ENCODE assay signal across 31 mouse cellular contexts in genomic region chr13:37846507-37846906, GRCm38 (mm10).
DNase-seq lines count a peak whose midpoint lies in the region; ATAC-seq and TF ChIP-seq lines count a peak whose summit lies in the region.
"Had no signal": no experiment of that assay in that cellular context is flagged by ENCODE, and none has a peak within 500 bp of the region (broad histone marks: within the 10 kb centered on the region; RNA-seq: fewer than 3 reads in every experiment).

No protein-coding gene starts in this region.

- no peak overlapping the region for H3K9ac ChIP-seq in embryonic facial prominence, embryonic 14.5 days (ENCODE audit: low read depth, low read length)
- no peak overlapping the region for H3K9ac ChIP-seq in stomach, embryonic 15.5 days
- no peak overlapping the region for H3K9ac ChIP-seq in midbrain, postnatal 0 days (replicated peaks; ENCODE audit: low read length, poor library complexity, severe bottlenecking)
- H3K9ac ChIP-seq: heart, embryonic 13.5 days; hindbrain, embryonic 15.5 days; liver, embryonic 14.5 days; lung, embryonic 15.5 days; neural tube, embryonic 12.5 days had no signal

- TF ChIP-seq CTCF in kidney, adult 2 months (conservative IDR thresholded peaks at IDR 0.05; ENCODE audit: insufficient read depth, insufficient read length, low read depth, low read length): no peak
- TF ChIP-seq CTCF in midbrain, postnatal 0 days (IDR thresholded peaks at IDR 0.05): no peak

- no peak overlapping the region for H3K27ac ChIP-seq in embryonic facial prominence, embryonic 14.5 days (replicated peaks; ENCODE audit: low read depth, low read length)
- H3K27ac ChIP-seq in embryonic facial prominence, embryonic 10.5 days (replicated peaks): no peak overlapping the region
- H3K27ac ChIP-seq in kidney, adult 2 months (ENCODE audit: insufficient read depth, low read depth, low read length): 0 out of 2 replicates have a peak overlapping the region, but pooled peaks have one; percentile 21
- peak overlapping the region; percentile 26; the same call in 1 of the 2 replicates for H3K27ac ChIP-seq in brown adipose tissue, adult 24 weeks (replicated peaks; ENCODE audit: low read depth, low read length)
- 0 out of 2 replicates have a peak overlapping the region, but pooled peaks have one; percentile 5 for H3K27ac ChIP-seq in stomach, embryonic 15.5 days
- H3K27ac ChIP-seq in midbrain, postnatal 0 days (ENCODE audit: low read depth, low read length): no peak overlapping the region
- H3K27ac ChIP-seq: forebrain, embryonic 10.5 days; hindbrain, embryonic 10.5 days; hindbrain, embryonic 15.5 days; liver, embryonic 14.5 days; lung, embryonic 15.5 days; neural tube, embryonic 12.5 days had no signal

- H3K4me3 ChIP-seq in embryonic facial prominence, embryonic 14.5 days (ENCODE audit: low read depth, low read length): no peak overlapping the region
- H3K4me3 ChIP-seq in embryonic facial prominence, embryonic 10.5 days: no peak overlapping the region
- H3K4me3 ChIP-seq in kidney, adult 2 months (ENCODE audit: insufficient read depth, low read depth, low read length): no peak overlapping the region
- no peak overlapping the region for H3K4me3 ChIP-seq in brown adipose tissue, adult 24 weeks (ENCODE audit: insufficient read depth, low read depth, low read length)
- no peak overlapping the region for H3K4me3 ChIP-seq in stomach, embryonic 15.5 days (replicated peaks)
- H3K4me3 ChIP-seq in midbrain, postnatal 0 days (ENCODE audit: low read depth, low read length): no peak overlapping the region
- H3K4me3 ChIP-seq: forebrain, embryonic 10.5 days; heart, embryonic 13.5 days; hindbrain, embryonic 10.5 days; hindbrain, embryonic 15.5 days; lung, embryonic 15.5 days; myocyte; neural tube, embryonic 12.5 days had no signal

- H3K4me2 ChIP-seq in embryonic facial prominence, embryonic 14.5 days (ENCODE audit: low read depth, low read length): no peak overlapping the region
- no peak overlapping the region for H3K4me2 ChIP-seq in stomach, embryonic 15.5 days
- H3K4me2 ChIP-seq in midbrain, postnatal 0 days (ENCODE audit: low read depth, low read length, poor library complexity, severe bottlenecking): no peak overlapping the region
- H3K4me2 ChIP-seq: heart, embryonic 13.5 days; hindbrain, embryonic 15.5 days; lung, embryonic 15.5 days; midbrain, embryonic 11.5 days; neural tube, embryonic 12.5 days had no signal

- H3K36me3 ChIP-seq in embryonic facial prominence, embryonic 14.5 days (ENCODE audit: control insufficient read depth, insufficient read depth, low read length): 0 out of 2 replicates have a peak, but pooled peaks cover 3% of the 10 kb centered on the region
- H3K36me3 ChIP-seq in embryonic facial prominence, embryonic 10.5 days (replicated peaks): no peaks in the 10 kb centered on the region
- no peaks in the 10 kb centered on the region for H3K36me3 ChIP-seq in kidney, adult 2 months (ENCODE audit: control insufficient read depth, insufficient read depth, low read length)
- no peaks in the 10 kb centered on the region for H3K36me3 ChIP-seq in stomach, embryonic 15.5 days
- H3K36me3 ChIP-seq in midbrain, postnatal 0 days (ENCODE audit: insufficient read depth, low read length): no peaks in the 10 kb centered on the region
- H3K36me3 ChIP-seq: forebrain, embryonic 10.5 days; heart, embryonic 13.5 days; hindbrain, embryonic 10.5 days; hindbrain, embryonic 15.5 days; lung, embryonic 15.5 days; neural tube, embryonic 12.5 days had no signal

- H3K9me3 ChIP-seq in embryonic facial prominence, embryonic 14.5 days (ENCODE audit: control insufficient read depth, low read length): no peaks in the 10 kb centered on the region
- H3K9me3 ChIP-seq in embryonic facial prominence, embryonic 10.5 days: no peaks in the 10 kb centered on the region
- H3K9me3 ChIP-seq in stomach, embryonic 15.5 days: no peaks in the 10 kb centered on the region
- no peaks in the 10 kb centered on the region for H3K9me3 ChIP-seq in midbrain, postnatal 0 days (ENCODE audit: low read length)
- H3K9me3 ChIP-seq: forebrain, embryonic 10.5 days; heart, embryonic 13.5 days; hindbrain, embryonic 10.5 days; hindbrain, embryonic 15.5 days; lung, embryonic 15.5 days; neural tube, embryonic 12.5 days had no signal

- WGBS in embryonic facial prominence, embryonic 14.5 days: 73% methylated on average over 11 of the region's 11 CpGs
- WGBS in embryonic facial prominence, embryonic 10.5 days: 73% methylated on average over 11 of the region's 11 CpGs
- WGBS in kidney, adult 2 months: 57% methylated on average over 11 of the region's 11 CpGs
- WGBS in stomach, embryonic 15.5 days: 77% methylated on average over 11 of the region's 11 CpGs
- 86% methylated on average over 11 of the region's 11 CpGs for WGBS in midbrain, postnatal 0 days

- no peaks in the 10 kb centered on the region for H3K4me1 ChIP-seq in embryonic facial prominence, embryonic 14.5 days (ENCODE audit: control insufficient read depth, insufficient read depth, low read length)
- peaks cover 23% of the 10 kb centered on the region for H3K4me1 ChIP-seq in embryonic facial prominence, embryonic 10.5 days
- peaks cover 43% of the 10 kb centered on the region for H3K4me1 ChIP-seq in kidney, adult 2 months (ENCODE audit: control insufficient read depth, insufficient read depth, low read length)
- H3K4me1 ChIP-seq in brown adipose tissue, adult 24 weeks (ENCODE audit: control insufficient read depth, insufficient read depth, insufficient read length, low read length): peaks cover 26% of the 10 kb centered on the region
- H3K4me1 ChIP-seq in stomach, embryonic 15.5 days: peaks cover 29% of the 10 kb centered on the region
- no peaks in the 10 kb centered on the region for H3K4me1 ChIP-seq in midbrain, postnatal 0 days (ENCODE audit: insufficient read depth, low read length)
- H3K4me1 ChIP-seq: hindbrain, embryonic 15.5 days; neural tube, embryonic 12.5 days had no signal

- no peak for DNase-seq in embryonic facial prominence, embryonic 14.5 days (ENCODE audit: low spot score)
- DNase-seq in embryonic facial prominence, embryonic 10.5 days (ENCODE audit: low spot score): no peak
- no peak for DNase-seq in kidney, adult 2 months
- no peak for DNase-seq in kidney, adult 11 months
- no peak for DNase-seq in midbrain, postnatal 0 days (ENCODE audit: low spot score)
- no peak for DNase-seq in frontal cortex, adult 2 months (ENCODE audit: extremely low spot score in 1 of 2, low spot score in 1 of 2)
- DNase-seq: adrenal gland, postnatal 36 days; cerebellum, adult 8-10 months; cerebellum, postnatal 25 days; gastrocnemius, postnatal 25 days; heart, adult 18-20 months; heart, postnatal 10 days; kidney, adult 9 months; kidney, postnatal 10 days; layer of hippocampus, adult 9-11 months; right cerebral cortex, adult 18-20 months; spleen, adult 18-20 months had no signal

- H3K27me3 ChIP-seq in embryonic facial prominence, embryonic 14.5 days (replicated peaks; ENCODE audit: control insufficient read depth, insufficient read depth, low read length): no peaks in the 10 kb centered on the region
- no peaks in the 10 kb centered on the region for H3K27me3 ChIP-seq in embryonic facial prominence, embryonic 10.5 days (replicated peaks; ENCODE audit: low read depth, poor library complexity, severe bottlenecking)
- H3K27me3 ChIP-seq in kidney, adult 2 months (replicated peaks; ENCODE audit: control insufficient read depth, insufficient read depth, low read length): no peaks in the 10 kb centered on the region
- H3K27me3 ChIP-seq in stomach, embryonic 15.5 days (replicated peaks): no peaks in the 10 kb centered on the region
- H3K27me3 ChIP-seq in midbrain, postnatal 0 days (ENCODE audit: insufficient read depth, low read length): no peaks in the 10 kb centered on the region; the same call in 1 of the 2 replicates
- H3K27me3 ChIP-seq: heart, embryonic 13.5 days; hindbrain, embryonic 15.5 days; lung, embryonic 15.5 days; neural tube, embryonic 12.5 days had no signal

- peak; percentile 11; the same call in 1 of the 2 replicates for ATAC-seq in embryonic facial prominence, embryonic 14.5 days (ENCODE audit: low read depth)
- ATAC-seq in stomach, embryonic 15.5 days (ENCODE audit: insufficient read depth, low FRiP score, low read depth): 0 out of 2 replicates have a peak, but pooled peaks have one; percentile 2
- no peak for ATAC-seq in midbrain, postnatal 0 days (ENCODE audit: low FRiP score)
- ATAC-seq: forebrain, embryonic 16.5 days; inflammation-experienced regulatory T-cells, adult 6 months; midbrain, embryonic 16.5 days had no signal

- TF ChIP-seq POLR2A in kidney, adult 2 months (IDR thresholded peaks at IDR 0.05; ENCODE audit: low read depth, low read length): no peak

Comparison
In these comparisons a context has a peak if more than half of its experiments do, and no peak if none do; other contexts are left out.
1. H3K27ac ChIP-seq: peak in kidney, adult 2 months (single experiment), brown adipose tissue, adult 24 weeks (single experiment) and stomach, embryonic 15.5 days (single experiment); none in embryonic facial prominence, embryonic 14.5 days (single experiment), embryonic facial prominence, embryonic 10.5 days (single experiment) and midbrain, postnatal 0 days (single experiment).